Mouse (Mus musculus) neutrophil, adult 65 days (primary cell): Measurements from ENCODE around the gene Rhox4e. TPM values are rescaled to one million over a fixed set of nuclear protein-coding genes. Genes with fewer than 3 reads are reported as not detected.

Experiments
- total RNA-seq: library from RNA; stranded (reverse); gene quantifications from 2 replicates; pipeline ENCODE4 v1.2.4, GENCODE M21; 2023

Gene Rhox4e
- total RNA-seq: not detected in 2 replicates

GRCm38 (mm10) chrX:37557112-37557511 is at the start of gene Rhox4e:
Gene Rhox4e, plus strand, starts transcription at chrX:37557412.

GRCm38 (mm10) chrX:37514059-37514458 is 43.2 kb upstream of the Rhox4e start, which contains the start of gene Rhox4d:
Gene Rhox4d, plus strand, starts transcription at chrX:37514359.

GRCm38 (mm10) chrX:37530152-37530551 is 27.1 kb upstream of the Rhox4e start, which contains the start of gene Rhox2e:
Gene Rhox2e, plus strand, starts transcription at chrX:37530452.

GRCm38 (mm10) chrX:37541719-37542118 is 15.5 kb upstream of the Rhox4e start, which contains the start of gene Rhox3e:
Gene Rhox3e, plus strand, starts transcription at chrX:37542019.

GRCm38 (mm10) chrX:37571105-37571504 is 13.9 kb downstream of the Rhox4e start, which contains the start of gene Rhox2f:
Gene Rhox2f, plus strand, starts transcription at chrX:37571405.

GRCm38 (mm10) chrX:37580692-37581091 is 23.5 kb downstream of the Rhox4e start, which contains the start of gene Rhox3f:
Gene Rhox3f, plus strand, starts transcription at chrX:37580992.

GRCm38 (mm10) chrX:37607604-37608003 is 50.4 kb downstream of the Rhox4e start, which contains the start of gene Rhox4f:
Gene Rhox4f, minus strand, starts transcription at chrX:37607704.

Other genes starting within 250 kb of the Rhox4e start
- gene Rhox3a2, start 177.4 kb upstream of the Rhox4e start, total RNA-seq: not detected in 2 replicates
- not detected in 2 replicates for gene Rhox4a2, start 166.6 kb upstream of the Rhox4e start, total RNA-seq
- not detected in 2 replicates for gene Rhox2b, start 145.3 kb upstream of the Rhox4e start, total RNA-seq
- gene Rhox4b, start 124.9 kb upstream of the Rhox4e start, total RNA-seq: not detected in 2 replicates
- gene Rhox2c, start 103.7 kb upstream of the Rhox4e start, total RNA-seq: not detected in 2 replicates
- not detected in 2 replicates for gene Rhox3c, start 98.8 kb upstream of the Rhox4e start, total RNA-seq
- not detected in 2 replicates for gene Rhox4c, start 77.1 kb upstream of the Rhox4e start, total RNA-seq
- not detected in 2 replicates for gene Rhox2d, start 64.0 kb upstream of the Rhox4e start, total RNA-seq
- gene Rhox4d, start 43.1 kb upstream of the Rhox4e start, total RNA-seq: not detected in 2 replicates
- gene Rhox2e, start 27.0 kb upstream of the Rhox4e start, total RNA-seq: not detected in 2 replicates
- gene Rhox3e, start 15.4 kb upstream of the Rhox4e start, total RNA-seq: not detected in 2 replicates
- gene Rhox2f, start 14.0 kb downstream of the Rhox4e start, total RNA-seq: not detected in 2 replicates
- gene Rhox3f, start 23.6 kb downstream of the Rhox4e start, total RNA-seq: not detected in 2 replicates
- not detected in 2 replicates for gene Rhox4f, start 50.3 kb downstream of the Rhox4e start, total RNA-seq
- not detected in 2 replicates for gene Rhox3g, start 71.2 kb downstream of the Rhox4e start, total RNA-seq
- not detected in 2 replicates for gene Rhox2g, start 86.1 kb downstream of the Rhox4e start, total RNA-seq
- not detected in 2 replicates for gene Rhox4g, start 93.9 kb downstream of the Rhox4e start, total RNA-seq
- gene Rhox3h, start 111.4 kb downstream of the Rhox4e start, total RNA-seq: not detected in 2 replicates
- gene Rhox2h, start 115.9 kb downstream of the Rhox4e start, total RNA-seq: not detected in 2 replicates
- not detected in 2 replicates for gene Rhox5, start 247.4 kb downstream of the Rhox4e start, total RNA-seq